Mouse (Mus musculus): Measurements from ENCODE around the gene Tpx2. TPM values are rescaled to one million over a fixed set of nuclear protein-coding genes. Genes with fewer than 3 reads are reported as not detected.

Tpx2 gene
- polyA plus RNA-seq, 1 experiment from 2014 or later = 21.9 TPM

- Histone ChIP-seq H3K27me3 (no peaks in the 10 kb centered on the region), H3K4me1 (replicated peaks) (peaks cover 53% of the 10 kb centered on the region), H3K36me3 (peaks cover 4% of the 10 kb centered on the region; the same call in 1 of the 2 replicates), H3K9ac (no peak overlapping the region), H3K9me3 (no peaks in the 10 kb centered on the region), H3K27ac (no peak overlapping the region), H3K4me2 (no peak overlapping the region), H3K4me3 (no peak overlapping the region)
- ATAC-seq (ENCODE audit: low FRiP score) = no peak
- 91% methylated on average over 1 of the region's 1 CpGs for WGBS
Observed at GRCm38 (mm10) chr2:152813232-152813631, 34.5 kb upstream of the Tpx2 start.

- 92% methylated on average over 6 of the region's 6 CpGs for whole genome bisulfite sequencing
Observed at GRCm38 (mm10) chr2:152814213-152814874, 33.4 kb upstream of the Tpx2 start.

GRCm38 (mm10) chr2:152815879-152816656 lies 31.7 kb upstream of the Tpx2 start:
- no peak overlapping the region for H3K4me3 ChIP-seq
- H3K4me1 ChIP-seq (replicated peaks) = peaks cover 75% of the 10 kb centered on the region
- 71% methylated on average over 7 of the region's 7 CpGs for WGBS
- H3K9ac ChIP-seq = no peak overlapping the region
- H3K9me3 ChIP-seq = no peaks in the 10 kb centered on the region
- H3K4me2 ChIP-seq = no peak overlapping the region
- no peaks in the 10 kb centered on the region for H3K27me3 ChIP-seq
- no peak overlapping the region for H3K27ac ChIP-seq
- peaks cover 19% of the 10 kb centered on the region for H3K36me3 ChIP-seq
- no peak for ATAC-seq (ENCODE audit: low FRiP score)

More at GRCm38 (mm10) chr2:152814213-152814874, 33.4 kb upstream of the Tpx2 start:
- Histone ChIP-seq H3K27me3 (no peaks in the 10 kb centered on the region), H3K4me1 (replicated peaks) (peaks cover 63% of the 10 kb centered on the region), H3K9me3 (no peaks in the 10 kb centered on the region), H3K27ac (no peak overlapping the region), H3K4me2 (no peak overlapping the region), H3K9ac (no peak overlapping the region), H3K36me3 (peaks cover 11% of the 10 kb centered on the region), H3K4me3 (no peak overlapping the region)
- ATAC-seq (ENCODE audit: low FRiP score) = no peak

GRCm38 (mm10) chr2:152816657-152817348 lies 31.0 kb upstream of the Tpx2 start:
- H3K27me3 ChIP-seq = no peaks in the 10 kb centered on the region
- H3K9ac ChIP-seq = no peak overlapping the region; the same call in 1 of the 2 replicates
- no peak overlapping the region for H3K4me2 ChIP-seq
- H3K27ac ChIP-seq = peak overlapping the region; percentile 13
- H3K9me3 ChIP-seq = no peaks in the 10 kb centered on the region
- 75% methylated on average over 3 of the region's 3 CpGs for WGBS
- no peak for ATAC-seq (ENCODE audit: low FRiP score)
- no peak overlapping the region for H3K4me3 ChIP-seq
- peaks cover 75% of the 10 kb centered on the region for H3K4me1 ChIP-seq (replicated peaks)
- peaks cover 19% of the 10 kb centered on the region for H3K36me3 ChIP-seq

GRCm38 (mm10) chr2:152817596-152818291 lies 30.0 kb upstream of the Tpx2 start:
- 52% methylated on average over 6 of the region's 6 CpGs for WGBS
- no peak overlapping the region for H3K4me3 ChIP-seq
- H3K27ac ChIP-seq = peak overlapping the region; percentile 49
- H3K9ac ChIP-seq = no peak overlapping the region
- peaks cover 74% of the 10 kb centered on the region for H3K4me1 ChIP-seq (replicated peaks)
- no peaks in the 10 kb centered on the region for H3K27me3 ChIP-seq
- H3K4me2 ChIP-seq = no peak overlapping the region
- H3K36me3 ChIP-seq = peaks cover 19% of the 10 kb centered on the region
- no peaks in the 10 kb centered on the region for H3K9me3 ChIP-seq
- ATAC-seq (ENCODE audit: low FRiP score) = no peak

- no peak for ATAC-seq (ENCODE audit: low FRiP score)
- peaks cover 19% of the 10 kb centered on the region for H3K36me3 ChIP-seq
- H3K4me2 ChIP-seq = no peak overlapping the region
- H3K4me3 ChIP-seq = no peak overlapping the region
- H3K9me3 ChIP-seq = no peaks in the 10 kb centered on the region
- H3K4me1 ChIP-seq (replicated peaks) = peaks cover 78% of the 10 kb centered on the region
- WGBS = 68% methylated on average over 5 of the region's 5 CpGs
- no peak overlapping the region for H3K9ac ChIP-seq
- H3K27ac ChIP-seq = no peak overlapping the region
- no peaks in the 10 kb centered on the region for H3K27me3 ChIP-seq
Observed at GRCm38 (mm10) chr2:152818679-152819078, 29.1 kb upstream of the Tpx2 start.

GRCm38 (mm10) chr2:152819097-152819624 lies 28.6 kb upstream of the Tpx2 start:
- Histone ChIP-seq H3K4me1 (replicated peaks) (peaks cover 83% of the 10 kb centered on the region), H3K4me3 (no peak overlapping the region), H3K9me3 (no peaks in the 10 kb centered on the region), H3K9ac (no peak overlapping the region), H3K4me2 (no peak overlapping the region), H3K36me3 (peaks cover 19% of the 10 kb centered on the region), H3K27me3 (no peaks in the 10 kb centered on the region), H3K27ac (no peak overlapping the region)
- WGBS = 92% methylated on average over 3 of the region's 3 CpGs
- ATAC-seq (ENCODE audit: low FRiP score) = no peak

GRCm38 (mm10) chr2:152819926-152820325 lies 27.8 kb upstream of the Tpx2 start:
- Histone ChIP-seq H3K27ac (peak overlapping the region; percentile 53), H3K9me3 (no peaks in the 10 kb centered on the region), H3K9ac (no peak overlapping the region), H3K4me1 (replicated peaks) (peaks cover 89% of the 10 kb centered on the region), H3K36me3 (peaks cover 19% of the 10 kb centered on the region), H3K4me3 (no peak overlapping the region), H3K27me3 (no peaks in the 10 kb centered on the region), H3K4me2 (no peak overlapping the region)
- WGBS = 51% methylated on average over 4 of the region's 4 CpGs
- no peak for ATAC-seq (ENCODE audit: low FRiP score)

GRCm38 (mm10) chr2:152820369-152820768 lies 27.4 kb upstream of the Tpx2 start:
- Histone ChIP-seq H3K9me3 (no peaks in the 10 kb centered on the region), H3K27me3 (no peaks in the 10 kb centered on the region), H3K36me3 (peaks cover 21% of the 10 kb centered on the region), H3K9ac (no peak overlapping the region), H3K27ac (peak overlapping the region; percentile 74), H3K4me2 (0 out of 2 replicates have a peak overlapping the region, but pooled peaks have one; percentile 13), H3K4me1 (replicated peaks) (peaks cover 89% of the 10 kb centered on the region), H3K4me3 (no peak overlapping the region)
- 0 out of 2 replicates have a peak, but pooled peaks have one; percentile 66 for ATAC-seq (ENCODE audit: low FRiP score)
- WGBS = 6% methylated on average over 2 of the region's 2 CpGs

GRCm38 (mm10) chr2:152821023-152821422 lies 26.7 kb upstream of the Tpx2 start:
- no peak overlapping the region for H3K4me3 ChIP-seq
- H3K4me1 ChIP-seq (replicated peaks) = peaks cover 91% of the 10 kb centered on the region
- H3K9me3 ChIP-seq = no peaks in the 10 kb centered on the region
- H3K27me3 ChIP-seq = no peaks in the 10 kb centered on the region
- H3K9ac ChIP-seq = no peak overlapping the region
- H3K36me3 ChIP-seq = peaks cover 26% of the 10 kb centered on the region
- ATAC-seq (ENCODE audit: low FRiP score) = no peak
- H3K27ac ChIP-seq = peak overlapping the region; percentile 74
- peak overlapping the region; percentile 13; the same call in 1 of the 2 replicates for H3K4me2 ChIP-seq
- WGBS = 50% methylated on average over 5 of the region's 5 CpGs

GRCm38 (mm10) chr2:152821566-152821965 lies 26.2 kb upstream of the Tpx2 start:
- peak overlapping the region; percentile 48; the same call in 1 of the 2 replicates for H3K27ac ChIP-seq

More at GRCm38 (mm10) chr2:152821566-152821965, 26.2 kb upstream of the Tpx2 start:
- H3K9ac ChIP-seq = no peak overlapping the region
- no peaks in the 10 kb centered on the region for H3K27me3 ChIP-seq
- H3K4me2 ChIP-seq = no peak overlapping the region; the same call in 1 of the 2 replicates
- H3K4me1 ChIP-seq (replicated peaks) = peaks cover 91% of the 10 kb centered on the region
- peaks cover 26% of the 10 kb centered on the region for H3K36me3 ChIP-seq
- H3K9me3 ChIP-seq = no peaks in the 10 kb centered on the region
- no peak for ATAC-seq (ENCODE audit: low FRiP score)
- no peak overlapping the region for H3K4me3 ChIP-seq

All from hindbrain, embryonic 13.5 days (tissue).